Mouse (Mus musculus) Patski (cell line): ENCODE measurements around the gene Uso1. TPM values are rescaled to one million over a fixed set of nuclear protein-coding genes. Genes with fewer than 3 reads are reported as not detected.
"Not testable (repeated sequence)": the region's sequence is repeated elsewhere in the genome, so short reads cannot be mapped to it uniquely, and the experiment has no call there.

Experiments used
- ATAC-seq: fragments of 100-300 bp; one replicate; pipeline ENCODE4 v1.8.0; 2021
- CTCF ChIA-PET: fragments of 350-600 bp; sonication (Branson Sonifier 250); formaldehyde crosslinking; loops from one replicate; lab custom pipeline; 2022; ENCODE audit warnings: inconsistent platforms; lab: Charles Lee
- POLR2A ChIA-PET: fragments of 350-600 bp; sonication (Branson Sonifier 250); formaldehyde crosslinking; loops from one replicate; lab custom pipeline; 2022; ENCODE audit warnings: antibody characterized with exemption, inconsistent platforms; lab: Charles Lee
- DNase-seq: peaks from one replicate; pipeline ENCODE4 v3.0.0-alpha.2; 2011; ENCODE audit warnings: low read depth, low spot score
- H3K27me3 ChIP-seq: fragments of 371-371 bp; one replicate; pipeline ENCODE4 v1.5.1; 2021
- CTCF ChIP-seq: fragments of 100-300 bp; IDR thresholded peaks from one replicate; pipeline ENCODE4 v1.5.1; 2021
- in situ Hi-C: fragments of 300-500 bp; cut with MboI; formaldehyde crosslinking; loops from 3 replicates; pipeline ENCODE4 v1.11.1; 2018; ENCODE audit warnings: low pct_unique_long_range_greater_than_20kb, mixed read lengths
- polyA plus RNA-seq: library from polyadenylated mRNA; unstranded; gene quantifications from one replicate; pipeline ENCODE4 v1.2.3, GENCODE M21; 2021

The Uso1 gene
- polyA plus RNA-seq, 1 experiment from 2014 or later, result 96.2 TPM

DNA sequence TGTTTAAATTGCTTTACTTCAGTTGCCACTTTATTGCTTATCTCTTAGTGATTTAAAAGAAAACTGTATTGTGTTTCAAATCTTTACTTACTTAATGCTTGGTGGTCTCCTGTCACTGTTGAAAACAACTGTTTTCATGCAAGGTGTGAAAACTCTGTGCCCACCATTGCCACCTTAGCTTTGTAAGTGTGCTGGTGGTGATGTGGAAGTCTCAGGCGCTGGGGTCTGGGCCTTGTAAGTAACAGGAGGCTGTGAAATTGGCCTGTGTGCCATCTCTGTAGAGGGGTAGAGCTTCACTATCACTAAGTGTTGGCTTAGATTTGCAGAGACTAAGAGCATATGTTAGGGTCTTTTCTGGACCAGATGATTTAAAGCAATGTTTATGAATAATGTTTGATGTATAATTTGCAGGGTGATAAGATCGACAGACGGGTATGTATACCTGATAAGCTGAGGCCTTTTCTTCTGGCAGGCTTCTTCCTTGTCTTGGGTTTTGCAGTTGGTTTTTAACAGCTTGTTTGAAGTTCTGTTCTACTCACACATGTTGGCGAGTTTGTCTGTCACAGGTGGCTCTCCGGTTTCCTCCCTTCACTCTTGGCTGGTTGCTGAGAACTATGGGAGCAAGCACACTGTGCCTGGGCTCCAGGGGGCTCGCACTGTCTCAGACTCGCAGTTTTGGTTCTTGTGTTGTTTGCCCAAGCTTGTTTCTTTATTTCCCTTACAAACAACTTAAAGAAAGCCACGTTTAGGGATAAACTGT, 45.5 kb downstream of the Uso1 start:
- ChIA-PET POLR2A (no interaction called here), CTCF (interaction anchor here (1.0 kb wide), 1 partner anchor 12 kb away, joined by 4 read pairs; no protein-coding TSS in a partner anchor)
- no peaks in the 10 kb centered on the region for H3K27me3 ChIP-seq
- in situ Hi-C loops, result no loop called here
- DNase-seq, result no peak
- no peak for ATAC-seq
- no peak for TF ChIP-seq CTCF

DNA sequence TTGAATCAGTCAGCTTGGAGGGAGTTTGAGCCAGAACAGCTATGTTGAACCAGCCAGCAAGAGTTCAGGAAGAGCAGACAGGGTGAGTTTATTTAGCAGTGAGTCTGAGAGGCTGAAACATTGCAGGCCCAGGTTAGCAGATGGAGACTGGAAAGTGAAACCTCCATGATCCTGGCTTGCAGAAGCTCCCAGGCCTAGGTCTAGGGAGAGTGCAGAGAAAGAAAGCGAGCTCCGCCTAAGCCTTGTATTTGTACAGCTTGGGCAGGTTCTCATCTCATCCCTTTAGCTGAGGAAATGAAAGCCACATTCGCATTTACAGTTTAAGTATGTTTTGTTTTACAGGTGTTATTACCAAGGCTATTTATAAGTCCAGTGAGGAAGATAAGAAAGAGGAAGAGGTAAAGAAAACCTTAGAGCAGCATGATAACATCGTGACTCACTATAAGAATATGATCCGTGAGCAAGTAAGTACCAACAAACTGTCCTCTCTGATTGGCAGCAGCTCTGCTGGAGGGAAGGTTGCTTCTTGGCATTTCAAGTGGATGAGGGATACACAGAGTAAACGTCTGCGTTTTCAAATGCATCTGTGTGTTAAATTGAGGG, 51.2 kb downstream of the Uso1 start:
- TF ChIP-seq CTCF, result no peak
- ATAC-seq (no peak), DNase-seq (no peak)
- CTCF ChIA-PET, result interaction anchor here (0.9 to 1.6 kb wide), 2 partner anchors 18 to 52 kb away, joined by 3 to 5 read pairs; no protein-coding TSS in a partner anchor
- POLR2A ChIA-PET, result interaction anchor here (0.8 kb wide), 2 partner anchors 18 to 53 kb away, joined by 3 to 5 read pairs; no protein-coding TSS in a partner anchor
- H3K27me3 ChIP-seq, result no peaks in the 10 kb centered on the region
- in situ Hi-C loops, result no loop called here

DNA sequence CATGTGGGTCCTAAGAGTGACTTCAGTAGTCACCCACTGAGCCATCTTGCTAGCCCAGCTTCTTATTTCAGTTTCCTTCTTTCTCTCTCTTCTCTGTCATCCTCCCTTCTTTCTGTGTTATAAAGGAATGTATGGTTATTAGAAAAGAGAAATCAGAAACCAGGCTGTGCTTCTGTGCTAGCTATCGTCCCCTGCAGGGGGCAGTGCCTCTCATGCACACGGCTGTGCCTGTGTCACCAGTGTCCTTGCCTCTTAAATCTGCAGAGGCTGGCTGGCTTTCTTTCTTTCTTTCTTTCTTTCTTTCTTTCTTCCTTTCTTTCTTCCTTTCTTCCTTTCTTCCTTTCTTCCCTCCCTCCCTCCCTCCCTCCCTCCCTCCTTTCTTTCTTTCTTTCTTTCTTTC, 58.0 kb downstream of the Uso1 start:
- CTCF ChIA-PET, result interaction anchor here (1.2 to 3.3 kb wide), 7 partner anchors 9 to 88 kb away, joined by 3 to 25 read pairs (median 4); no protein-coding TSS in a partner anchor
- POLR2A ChIA-PET, in situ Hi-C loops, ATAC-seq, H3K27me3 ChIP-seq, DNase-seq: not testable (repeated sequence)
- peak; percentile 79 for TF ChIP-seq CTCF

DNA sequence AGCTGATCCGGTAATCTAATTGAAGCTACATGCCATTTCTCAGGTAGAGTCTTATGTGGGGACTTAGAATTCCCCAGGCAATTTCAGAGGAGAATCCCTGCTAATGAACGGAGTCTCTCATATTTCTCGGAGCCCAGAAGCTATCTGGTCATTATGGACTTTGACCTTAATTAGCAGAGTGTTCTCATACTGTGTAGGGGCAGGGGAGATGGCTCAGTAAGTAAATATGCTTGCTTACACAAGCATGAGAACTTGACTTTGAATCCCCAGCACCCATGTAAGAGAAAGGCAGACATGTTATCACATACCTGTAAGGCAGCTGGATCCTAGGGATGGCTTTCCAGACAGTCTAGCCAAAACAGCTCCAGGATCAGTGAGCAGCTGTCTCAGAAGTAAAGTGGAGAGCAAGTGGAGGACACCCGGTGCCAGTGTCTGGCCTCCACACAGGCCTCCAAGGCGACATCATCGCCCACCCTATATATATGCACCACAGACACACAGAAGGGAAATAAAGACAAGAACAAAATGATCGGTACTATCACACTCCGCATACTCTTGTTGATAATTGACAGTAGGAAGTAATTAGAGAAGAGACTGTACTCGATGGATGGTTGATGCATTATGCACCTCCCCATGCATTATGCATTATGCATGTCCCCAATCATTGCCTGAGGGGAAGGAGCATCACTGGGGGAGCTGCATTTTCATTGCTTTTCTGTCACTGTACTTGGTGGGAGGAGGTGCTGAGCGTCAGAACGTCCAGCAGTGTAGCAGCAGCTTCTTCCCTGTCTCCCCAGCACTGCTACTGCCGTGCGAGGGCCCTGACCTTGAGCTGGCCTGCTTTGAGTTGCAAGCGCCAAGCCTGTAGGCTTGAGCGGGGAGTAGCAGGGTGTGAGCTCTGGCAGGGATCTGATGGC, 59.4 kb downstream of the Uso1 start:
- DNase-seq (no peak), ATAC-seq (no peak)
- CTCF ChIA-PET, result interaction anchor here (0.7 kb wide), 1 partner anchor 44 kb away, joined by 3 read pairs; no protein-coding TSS in a partner anchor
- TF ChIP-seq CTCF, result no peak
- in situ Hi-C loops, result no loop called here
- H3K27me3 ChIP-seq, result no peaks in the 10 kb centered on the region
- POLR2A ChIA-PET, result no interaction called here

DNA sequence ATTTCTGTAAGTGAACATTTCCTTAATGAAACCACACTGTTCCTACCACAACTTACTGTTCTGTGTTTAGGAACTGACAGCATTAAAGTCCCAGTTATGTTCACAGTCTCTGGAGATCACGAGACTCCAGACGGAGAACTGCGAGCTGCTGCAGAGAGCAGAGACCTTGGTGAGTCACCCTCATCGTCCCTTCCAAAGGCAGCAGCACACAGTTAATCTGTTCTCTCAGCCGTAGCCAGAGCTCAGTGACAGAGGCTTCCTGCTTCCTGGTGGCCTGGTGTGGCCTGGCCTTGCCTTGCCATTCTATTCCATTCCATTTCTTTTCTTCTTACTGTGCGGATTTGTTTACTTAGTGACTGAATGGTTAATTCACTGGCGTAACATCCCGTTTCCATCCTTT, 60.5 kb downstream of the Uso1 start:
- ChIA-PET POLR2A (no interaction called here), CTCF (interaction anchor here (1.5 kb wide), 1 partner anchor 43 kb away, joined by 6 read pairs; no protein-coding TSS in a partner anchor)

DNA sequence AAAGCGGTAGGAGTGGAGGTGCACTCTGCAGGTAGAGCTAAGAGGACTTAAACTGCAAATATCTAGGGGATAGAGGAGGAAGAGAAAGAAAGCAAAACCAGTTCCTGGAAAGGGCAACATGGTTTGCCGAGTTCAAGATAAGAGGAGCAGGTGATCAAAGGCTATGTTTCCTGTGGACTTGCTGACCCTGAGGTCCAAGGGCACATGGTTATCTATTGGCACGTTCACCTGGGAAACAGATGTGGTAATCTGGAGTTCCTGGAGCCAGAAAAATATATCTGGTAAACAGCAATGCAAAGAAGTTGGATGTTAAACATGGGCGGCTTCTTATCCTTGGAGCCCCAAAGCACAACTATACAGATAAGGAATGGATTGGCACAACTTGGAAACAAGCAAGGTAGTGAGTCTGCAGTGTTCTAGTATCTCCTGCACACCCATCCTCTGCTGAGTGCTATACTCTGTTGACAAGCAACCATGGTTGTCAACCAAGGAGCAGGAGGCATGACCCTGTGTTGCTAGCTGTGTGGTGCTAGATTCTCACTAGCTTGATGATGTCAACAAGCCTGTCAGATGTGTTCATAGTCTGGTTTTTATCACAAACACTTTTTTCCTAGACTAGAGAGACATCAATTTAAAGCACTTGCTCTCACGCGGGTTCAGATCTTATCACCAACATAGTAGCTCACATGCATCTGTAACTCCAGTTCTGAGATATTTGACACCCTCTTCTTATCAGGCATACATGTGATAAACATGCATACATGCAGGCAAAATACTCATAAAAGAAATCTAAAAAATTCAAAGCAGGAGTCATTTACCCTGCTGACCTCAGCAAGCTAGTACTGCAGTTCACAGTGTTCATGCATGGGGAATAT, 66.7 kb downstream of the Uso1 start:
- POLR2A ChIA-PET, result no interaction called here
- TF ChIP-seq CTCF, result no peak

More for the DNA sequence above, 60.5 kb downstream of the Uso1 start:
- in situ Hi-C loops, result no loop called here
- H3K27me3 ChIP-seq, result no peaks in the 10 kb centered on the region
- TF ChIP-seq CTCF, result no peak
- ATAC-seq (peak; percentile 89), DNase-seq (no peak)

DNA sequence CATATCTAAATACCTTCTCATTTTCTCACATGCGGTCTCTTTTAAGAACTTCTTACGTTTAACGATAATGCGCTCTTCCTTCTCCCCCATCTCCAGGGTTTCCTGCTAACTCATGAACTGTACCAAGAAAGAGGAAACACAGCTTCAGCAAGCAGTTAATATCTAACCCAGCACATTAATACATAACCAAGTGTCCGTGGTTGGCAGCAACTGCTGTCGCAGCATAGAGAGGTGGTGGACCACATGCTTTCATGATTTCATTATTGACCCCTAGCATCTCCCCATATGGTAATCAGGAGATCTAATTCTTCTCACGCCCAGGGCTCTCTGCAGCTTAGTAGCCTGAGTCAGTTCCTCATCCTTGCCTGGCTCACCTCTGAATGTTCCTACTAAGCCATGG, 67.4 kb downstream of the Uso1 start:
- in situ Hi-C loops, result no loop called here
- peak; percentile 66 for ATAC-seq
- H3K27me3 ChIP-seq, result no peaks in the 10 kb centered on the region
- peak; percentile 62 for DNase-seq
- ChIA-PET POLR2A (interaction anchor here (1.0 kb wide), 1 partner anchor 15 kb away, joined by 3 read pairs; no protein-coding TSS in a partner anchor), CTCF (interaction anchor here (1.0 to 3.4 kb wide), 6 partner anchors 10 to 36 kb away, joined by 3 to 15 read pairs (median 6); no protein-coding TSS in a partner anchor)
- no peak for TF ChIP-seq CTCF

More for the DNA sequence above, 66.7 kb downstream of the Uso1 start:
- CTCF ChIA-PET, result interaction anchor here (0.9 to 3.4 kb wide), 6 partner anchors 9 to 40 kb away, joined by 3 to 15 read pairs (median 6); no protein-coding TSS in a partner anchor
- no peak for ATAC-seq
- in situ Hi-C loops, result no loop called here
- H3K27me3 ChIP-seq, result no peaks in the 10 kb centered on the region
- DNase-seq, result no peak

DNA sequence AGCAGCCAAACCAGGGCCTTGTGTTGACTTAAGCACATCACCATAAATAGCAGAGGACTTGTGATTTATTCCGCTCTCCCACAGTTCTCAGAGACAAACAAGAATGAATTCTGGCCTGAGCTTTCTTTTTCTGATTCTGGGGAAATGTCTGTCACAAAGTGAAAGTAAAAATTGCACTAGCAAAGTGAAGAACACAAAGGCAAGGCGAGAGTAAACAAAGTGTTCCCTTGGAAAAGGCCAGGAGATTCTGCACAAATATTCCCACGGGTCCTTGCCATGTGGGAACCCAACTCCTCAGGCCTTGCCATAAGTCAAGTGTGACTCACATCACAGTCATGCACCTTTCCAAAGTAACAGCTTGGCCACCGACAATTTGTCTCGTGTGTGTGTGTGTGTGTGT, 68.0 kb downstream of the Uso1 start:
- POLR2A ChIA-PET, result interaction anchor here (1.0 kb wide), 1 partner anchor 15 kb away, joined by 3 read pairs; no protein-coding TSS in a partner anchor
- CTCF ChIA-PET, result interaction anchor here (1.0 to 3.4 kb wide), 7 partner anchors 9 to 35 kb away, joined by 3 to 15 read pairs (median 6); partner anchors contain the start of gene U90926
- ATAC-seq (peak; percentile 46), DNase-seq (peak; percentile 50)
- no peak for TF ChIP-seq CTCF
- in situ Hi-C loops, result no loop called here
- no peaks in the 10 kb centered on the region for H3K27me3 ChIP-seq

DNA sequence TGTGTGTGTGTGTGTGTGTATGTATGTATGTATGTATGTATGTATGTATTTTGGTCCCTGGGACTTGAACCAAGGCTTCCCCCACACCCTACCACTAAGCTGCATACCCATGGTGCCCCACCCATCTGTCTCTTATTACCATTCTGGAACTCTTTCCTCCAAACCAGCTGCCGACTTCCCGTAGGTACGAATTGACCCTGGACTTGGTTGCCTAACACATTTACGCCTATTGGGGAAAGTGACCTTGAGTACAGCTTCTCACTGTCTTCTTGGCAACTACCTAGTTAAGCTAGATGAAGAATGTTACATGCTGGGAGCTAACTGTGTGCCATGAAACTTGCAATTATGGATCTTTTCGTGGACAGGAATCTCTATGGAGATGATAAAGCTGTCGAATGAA, 68.4 kb downstream of the Uso1 start:
- DNase-seq (no peak), ATAC-seq (no peak)
- ChIA-PET POLR2A (interaction anchor here (1.0 kb wide), 1 partner anchor 14 kb away, joined by 3 read pairs; no protein-coding TSS in a partner anchor), CTCF (interaction anchor here (1.1 to 3.4 kb wide), 6 partner anchors 9 to 35 kb away, joined by 3 to 15 read pairs (median 6); partner anchors contain the start of gene U90926)
- no peaks in the 10 kb centered on the region for H3K27me3 ChIP-seq
- in situ Hi-C loops, result no loop called here
- TF ChIP-seq CTCF, result no peak
